Mouse (Mus musculus): Measurements from ENCODE around the gene Hat1. TPM values are rescaled to one million over a fixed set of nuclear protein-coding genes. Genes with fewer than 3 reads are reported as not detected.
A peak's percentile ranks its signal among the peaks of the same experiment; 100 is the strongest.

Gene Hat1
- polyA plus RNA-seq, 1 experiment: 35.6 TPM

DNA sequence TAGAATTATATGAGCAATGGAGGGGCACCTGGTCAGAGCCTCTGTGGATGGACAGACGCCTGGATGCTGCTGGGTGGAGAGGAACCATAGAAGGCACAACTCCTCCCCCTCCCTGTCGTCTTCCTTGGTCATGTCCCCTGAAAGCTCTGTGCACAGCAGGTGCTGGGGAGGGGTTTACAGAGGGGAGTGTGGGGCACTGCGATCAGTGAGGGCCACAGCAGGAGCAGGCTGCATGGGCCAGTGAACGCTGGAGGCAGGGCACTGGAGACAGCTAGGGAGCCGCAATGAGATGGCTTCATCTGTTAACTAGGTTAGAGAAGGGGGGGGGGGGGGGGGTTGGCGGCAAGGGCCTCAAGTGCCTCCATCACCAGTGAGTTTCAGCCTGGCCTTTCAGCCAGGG, 77.3 kb downstream of the Hat1 start:
- DNase-seq (ENCODE audit: low read depth): no peak
- TF ChIP-seq POLR2A (IDR thresholded peaks at IDR 0.05; ENCODE audit: borderline replicate concordance, extremely low read depth, insufficient read depth, insufficient read length, poor library complexity, severe bottlenecking): no peak
- no peak for TF ChIP-seq CTCF (IDR thresholded peaks at IDR 0.05; ENCODE audit: borderline replicate concordance, extremely low read depth, insufficient read depth, insufficient read length)

DNA sequence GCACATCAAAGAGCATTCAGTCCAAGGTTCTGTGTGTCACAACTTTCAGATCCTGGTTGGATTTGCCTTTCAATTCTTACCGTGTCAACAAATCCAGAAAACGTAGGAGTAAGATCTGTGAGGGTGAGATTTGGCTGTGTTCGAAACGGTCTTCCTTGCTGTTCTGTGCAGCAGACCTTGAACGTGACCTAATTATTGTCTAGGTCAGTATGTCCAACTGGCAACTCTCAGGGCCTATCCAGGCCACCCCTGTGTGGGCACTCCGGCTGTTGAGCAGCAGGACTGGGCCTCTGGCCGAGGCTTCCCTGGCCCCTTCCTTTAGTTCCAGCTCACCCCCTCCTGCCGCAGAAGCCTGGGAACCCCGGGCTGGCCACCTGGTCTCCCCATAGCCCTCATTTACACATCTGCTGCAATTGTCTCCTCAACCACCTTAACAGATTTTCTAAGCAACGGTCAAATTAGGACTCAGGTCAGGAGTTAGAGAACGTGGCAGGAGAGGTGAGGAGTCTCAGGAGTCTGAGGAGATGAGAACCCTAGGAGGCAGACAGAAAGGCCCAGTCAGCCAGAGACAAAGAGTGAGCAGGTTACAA, 78.2 kb downstream of the Hat1 start:
- TF ChIP-seq POLR2A (IDR thresholded peaks at IDR 0.05; ENCODE audit: borderline replicate concordance, extremely low read depth, insufficient read depth, insufficient read length, poor library complexity, severe bottlenecking): no peak
- no peak for TF ChIP-seq CTCF (IDR thresholded peaks at IDR 0.05; ENCODE audit: borderline replicate concordance, extremely low read depth, insufficient read depth, insufficient read length)
- no peak for DNase-seq (ENCODE audit: low read depth)

DNA sequence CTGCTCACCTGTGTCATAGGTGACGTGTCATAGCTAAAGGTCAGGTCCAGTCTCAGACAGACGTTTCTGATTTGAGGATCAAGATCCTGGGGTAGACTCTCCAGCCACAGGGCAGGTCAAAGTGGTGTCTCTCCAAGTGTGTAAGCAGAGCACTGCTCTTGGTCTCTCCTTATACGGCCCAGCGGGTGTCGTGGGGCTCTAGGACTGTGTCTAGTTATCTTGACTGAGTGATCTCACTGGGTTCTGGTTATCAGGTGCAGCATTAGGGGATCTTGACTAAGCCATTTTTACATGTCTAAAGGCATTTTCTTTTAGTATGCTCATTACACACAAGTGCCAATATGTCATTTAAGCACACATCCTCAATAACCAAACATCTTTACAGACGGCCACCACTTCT, 82.3 kb downstream of the Hat1 start:
- no peak for TF ChIP-seq POLR2A (IDR thresholded peaks at IDR 0.05; ENCODE audit: borderline replicate concordance, extremely low read depth, insufficient read depth, insufficient read length, poor library complexity, severe bottlenecking)
- TF ChIP-seq CTCF (IDR thresholded peaks at IDR 0.05; ENCODE audit: borderline replicate concordance, extremely low read depth, insufficient read depth, insufficient read length): no peak

DNA sequence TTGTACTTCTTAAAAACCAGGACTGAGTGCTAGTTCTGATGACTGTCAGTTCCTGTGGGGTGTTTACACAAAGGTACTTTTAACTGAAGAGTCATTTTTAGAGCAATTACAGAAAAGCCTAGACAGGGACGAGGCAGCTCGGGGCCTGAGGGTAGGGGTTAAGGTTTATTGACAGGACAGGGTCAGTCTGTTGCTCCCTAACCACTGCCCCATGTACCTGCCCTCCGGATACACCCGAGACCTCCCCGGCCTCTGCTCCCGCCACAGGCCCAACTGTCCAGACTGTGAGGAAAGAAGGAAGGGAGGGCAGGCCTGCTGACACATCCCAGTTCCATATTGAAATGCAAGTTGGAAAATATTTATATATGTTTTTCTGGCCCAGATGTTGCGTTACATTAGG, 85.1 kb downstream of the Hat1 start:
- TF ChIP-seq POLR2A (IDR thresholded peaks at IDR 0.05; ENCODE audit: borderline replicate concordance, extremely low read depth, insufficient read depth, insufficient read length, poor library complexity, severe bottlenecking): no peak
- no peak for TF ChIP-seq CTCF (IDR thresholded peaks at IDR 0.05; ENCODE audit: borderline replicate concordance, extremely low read depth, insufficient read depth, insufficient read length)
- no peak for DNase-seq (ENCODE audit: low read depth)

More for the DNA sequence above, 82.3 kb downstream of the Hat1 start:
- DNase-seq (ENCODE audit: low read depth): no peak

DNA sequence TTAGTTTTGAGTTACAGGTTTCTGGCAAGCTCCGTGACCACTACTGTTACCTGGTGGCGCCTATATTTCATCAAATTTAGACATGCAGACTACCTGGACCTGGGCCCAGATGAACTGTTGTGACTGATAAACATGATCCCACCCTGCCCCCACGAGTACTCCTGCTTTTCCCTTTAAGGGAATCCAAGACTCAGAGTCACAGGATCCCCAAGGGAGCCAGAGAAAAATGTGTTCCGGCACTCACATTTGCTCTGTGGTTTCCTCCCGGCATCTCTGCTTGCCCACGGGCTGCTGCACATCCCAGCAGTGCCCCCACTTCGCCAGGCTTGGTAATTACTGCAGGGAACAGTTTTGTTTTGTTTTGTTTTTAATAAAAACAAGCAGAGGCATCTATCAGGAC, 85.6 kb downstream of the Hat1 start:
- TF ChIP-seq CTCF (IDR thresholded peaks at IDR 0.05; ENCODE audit: borderline replicate concordance, extremely low read depth, insufficient read depth, insufficient read length) (no peak), POLR2A (IDR thresholded peaks at IDR 0.05; ENCODE audit: borderline replicate concordance, extremely low read depth, insufficient read depth, insufficient read length, poor library complexity, severe bottlenecking) (no peak)
- no peak for DNase-seq (ENCODE audit: low read depth)

DNA sequence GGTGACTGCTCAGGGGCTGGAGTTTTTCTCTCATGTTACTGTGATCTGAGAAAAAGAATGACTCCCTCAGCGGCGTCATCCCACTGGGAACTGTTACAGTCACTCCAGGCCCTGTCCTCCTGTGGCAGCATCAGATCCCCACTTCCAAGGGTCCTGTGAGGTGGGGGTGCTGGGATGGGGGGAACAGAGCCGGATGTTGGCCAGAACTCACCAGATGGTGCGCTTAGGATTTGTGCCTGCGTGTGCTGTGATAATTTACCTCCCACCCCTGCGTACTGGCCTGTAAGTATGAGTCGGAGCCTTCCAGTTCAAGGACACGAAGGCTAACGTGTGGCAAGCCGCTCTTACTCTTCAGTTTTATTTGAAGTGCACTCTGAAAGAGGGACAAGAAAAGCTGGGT, 86.6 kb downstream of the Hat1 start:
- no peak for TF ChIP-seq CTCF (IDR thresholded peaks at IDR 0.05; ENCODE audit: borderline replicate concordance, extremely low read depth, insufficient read depth, insufficient read length)
- no peak for TF ChIP-seq POLR2A (IDR thresholded peaks at IDR 0.05; ENCODE audit: borderline replicate concordance, extremely low read depth, insufficient read depth, insufficient read length, poor library complexity, severe bottlenecking)
- no peak for DNase-seq (ENCODE audit: low read depth)

DNA sequence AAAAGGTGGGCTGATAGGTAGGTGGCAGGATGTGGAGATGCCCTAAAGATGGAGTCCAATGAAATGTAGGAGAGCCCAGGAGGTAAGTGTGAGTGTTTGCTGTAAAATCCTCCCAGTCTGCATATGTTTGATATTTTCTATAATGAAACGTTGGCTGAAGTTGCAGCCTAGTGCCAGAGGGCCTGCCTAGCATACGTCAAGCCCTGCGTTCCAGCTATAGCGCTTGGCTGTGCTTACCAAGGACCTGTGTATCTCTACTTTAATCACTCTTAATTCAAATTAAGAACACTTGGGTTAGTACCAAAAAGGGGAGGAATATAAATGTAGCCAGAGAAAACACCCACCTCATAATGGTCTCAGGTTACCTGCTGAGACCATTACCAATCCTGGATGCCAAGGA, 87.0 kb downstream of the Hat1 start:
- no peak for DNase-seq (ENCODE audit: low read depth)
- TF ChIP-seq POLR2A (IDR thresholded peaks at IDR 0.05; ENCODE audit: borderline replicate concordance, extremely low read depth, insufficient read depth, insufficient read length, poor library complexity, severe bottlenecking): no peak
- no peak for TF ChIP-seq CTCF (IDR thresholded peaks at IDR 0.05; ENCODE audit: borderline replicate concordance, extremely low read depth, insufficient read depth, insufficient read length)

DNA sequence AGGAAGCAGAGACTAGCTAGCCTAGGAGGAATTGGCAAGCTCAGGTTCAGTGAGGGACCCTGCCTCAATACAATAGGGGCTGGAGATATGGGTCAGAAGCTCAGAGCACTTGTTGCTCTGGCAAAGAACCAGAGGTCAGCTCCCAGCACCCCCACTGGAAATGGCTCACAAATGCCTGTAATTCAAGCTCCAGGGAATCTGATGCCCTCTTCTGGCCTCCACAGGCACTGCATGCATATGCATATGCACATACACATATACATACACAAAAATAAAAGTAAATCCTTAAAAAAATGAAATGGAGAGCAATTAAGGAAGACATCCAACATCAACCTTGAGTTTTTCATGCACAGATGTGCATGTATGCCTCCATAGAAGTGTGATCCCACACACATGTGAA, 89.0 kb downstream of the Hat1 start:
- no peak for DNase-seq (ENCODE audit: low read depth)
- no peak for TF ChIP-seq CTCF (IDR thresholded peaks at IDR 0.05; ENCODE audit: borderline replicate concordance, extremely low read depth, insufficient read depth, insufficient read length)
- no peak for TF ChIP-seq POLR2A (IDR thresholded peaks at IDR 0.05; ENCODE audit: borderline replicate concordance, extremely low read depth, insufficient read depth, insufficient read length, poor library complexity, severe bottlenecking)

DNA sequence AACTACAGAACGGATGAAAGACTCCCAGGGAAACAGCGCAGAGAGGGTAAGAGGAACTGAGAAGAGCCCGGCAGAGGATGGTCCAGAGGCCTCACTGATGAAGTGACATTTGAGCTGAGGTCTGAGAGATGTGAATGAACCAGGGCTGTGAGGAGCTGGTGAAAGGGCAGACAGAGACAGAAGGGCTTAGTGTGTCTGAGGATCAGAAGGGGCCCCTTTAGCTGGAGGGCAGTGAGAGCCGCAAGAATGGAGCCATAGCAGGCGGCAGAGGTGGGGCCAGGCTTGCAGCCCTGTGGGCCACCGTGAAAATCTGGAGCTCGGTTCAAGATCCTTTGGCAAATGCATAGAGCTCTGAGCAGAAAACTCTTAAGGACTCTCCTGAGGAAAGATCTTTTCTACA, 91.2 kb downstream of the Hat1 start:
- DNase-seq (ENCODE audit: low read depth): peak; percentile 44
- TF ChIP-seq CTCF (IDR thresholded peaks at IDR 0.05; ENCODE audit: borderline replicate concordance, extremely low read depth, insufficient read depth, insufficient read length) (no peak), POLR2A (IDR thresholded peaks at IDR 0.05; ENCODE audit: borderline replicate concordance, extremely low read depth, insufficient read depth, insufficient read length, poor library complexity, severe bottlenecking) (no peak)

DNA sequence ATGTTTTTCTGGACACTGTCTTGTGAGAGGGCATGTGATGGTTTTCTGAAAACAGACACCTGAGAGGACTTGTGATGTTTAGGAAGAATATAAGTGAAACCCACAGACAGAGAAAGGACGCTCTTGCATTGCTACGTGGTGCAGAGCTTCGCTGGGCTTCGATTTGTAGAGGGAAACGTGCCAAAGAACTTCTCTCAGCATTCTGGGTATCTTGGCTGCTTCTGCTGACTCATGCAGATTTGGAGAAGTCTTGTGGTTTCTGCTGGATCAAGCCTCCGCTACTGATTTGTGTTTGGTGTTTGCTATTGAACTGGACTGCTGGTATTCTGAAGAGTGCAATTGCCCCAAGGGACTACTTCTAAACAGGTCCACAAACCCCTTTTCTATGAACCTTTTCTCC, 93.1 kb downstream of the Hat1 start:
- TF ChIP-seq CTCF (IDR thresholded peaks at IDR 0.05; ENCODE audit: borderline replicate concordance, extremely low read depth, insufficient read depth, insufficient read length): no peak
- no peak for TF ChIP-seq POLR2A (IDR thresholded peaks at IDR 0.05; ENCODE audit: borderline replicate concordance, extremely low read depth, insufficient read depth, insufficient read length, poor library complexity, severe bottlenecking)

DNA sequence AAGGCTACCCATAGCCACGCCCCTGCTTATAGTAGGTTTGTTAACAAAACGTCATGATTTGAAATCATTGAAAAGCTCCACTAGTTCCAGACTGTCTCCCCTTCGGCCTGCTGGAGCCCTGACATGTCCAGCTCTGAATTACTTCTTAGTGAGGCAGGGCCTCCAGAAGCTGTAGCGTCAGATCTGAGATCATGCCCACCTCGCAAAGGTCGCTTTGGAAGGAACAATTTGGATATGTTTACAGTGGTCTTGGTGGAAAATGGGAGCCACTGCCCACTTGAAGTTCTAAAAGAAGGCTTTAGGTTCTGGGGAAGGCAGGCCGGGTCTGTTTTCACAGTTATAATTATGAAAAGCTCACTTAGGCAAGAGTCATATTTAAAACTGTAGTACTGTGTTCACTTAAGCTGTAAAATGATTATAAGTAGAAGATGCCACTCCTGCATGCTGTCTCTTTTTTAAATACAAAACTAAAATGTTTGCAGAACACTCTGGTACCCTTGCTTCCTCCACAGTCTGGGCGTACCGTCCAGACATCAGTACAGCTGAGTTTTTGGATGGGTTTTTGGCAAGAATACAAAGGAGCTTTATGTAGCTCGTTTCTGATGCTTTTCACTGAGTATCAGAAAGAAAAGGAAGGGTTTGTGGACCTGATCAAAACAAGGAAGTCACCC, 94.4 kb downstream of the Hat1 start:
- TF ChIP-seq POLR2A (IDR thresholded peaks at IDR 0.05; ENCODE audit: borderline replicate concordance, extremely low read depth, insufficient read depth, insufficient read length, poor library complexity, severe bottlenecking) (no peak), CTCF (IDR thresholded peaks at IDR 0.05; ENCODE audit: borderline replicate concordance, extremely low read depth, insufficient read depth, insufficient read length) (no peak)
- peak; percentile 64 for DNase-seq (ENCODE audit: low read depth)

More for the DNA sequence above, 93.1 kb downstream of the Hat1 start:
- no peak for DNase-seq (ENCODE audit: low read depth)

DNA sequence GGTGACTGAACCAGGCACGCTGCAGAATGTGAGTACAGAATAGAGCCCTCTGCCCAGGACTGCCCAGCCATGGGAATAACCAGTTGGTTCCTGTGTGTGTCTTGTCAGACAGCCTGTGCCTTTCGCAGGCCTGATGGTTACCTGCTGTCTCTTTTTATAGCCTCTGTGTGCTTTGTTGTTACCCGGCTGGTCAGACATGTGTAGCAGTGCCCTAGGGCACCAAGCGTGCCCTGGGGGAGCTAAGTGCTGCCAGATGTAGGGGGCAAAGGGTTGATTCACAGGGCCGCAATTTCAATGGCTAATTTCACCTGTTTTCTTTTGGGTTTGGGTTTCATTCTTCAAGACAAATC, 94.9 kb downstream of the Hat1 start:
- TF ChIP-seq POLR2A (IDR thresholded peaks at IDR 0.05; ENCODE audit: borderline replicate concordance, extremely low read depth, insufficient read depth, insufficient read length, poor library complexity, severe bottlenecking): no peak
- TF ChIP-seq CTCF (IDR thresholded peaks at IDR 0.05; ENCODE audit: borderline replicate concordance, extremely low read depth, insufficient read depth, insufficient read length): no peak

More for the DNA sequence above, 94.9 kb downstream of the Hat1 start:
- no peak for DNase-seq (ENCODE audit: low read depth)

Other genes with a start within 250 kb of the Hat1 start
- gene Dync1i2, start 177.3 kb upstream of the Hat1 start, polyA plus RNA-seq (2012; rRNA removed): 213 and 233 TPM in 2 replicates
- 65.5 and 73.7 TPM in 2 replicates for gene Slc25a12, start 21.2 kb upstream of the Hat1 start, polyA plus RNA-seq (2012; rRNA removed)
- 42.5 and 77.8 TPM in 2 replicates for gene Metap1d, start 64.3 kb downstream of the Hat1 start, polyA plus RNA-seq (2012; rRNA removed)
- 93.3 and 265 TPM in 2 replicates for gene Dlx1, start 139.2 kb downstream of the Hat1 start, polyA plus RNA-seq (2012; rRNA removed)
- gene Dlx2, start 157.8 kb downstream of the Hat1 start, polyA plus RNA-seq (2012; rRNA removed): 32.8 and 48.3 TPM in 2 replicates

All from brain, embryonic 14.5 days (tissue).